Mouse (Mus musculus) hindbrain, embryonic 15.5 days (tissue): ENCODE data around the gene Dok3. TPM values are rescaled to one million over a fixed set of nuclear protein-coding genes. Genes with fewer than 3 reads are reported as not detected.
A peak's percentile ranks its signal among the peaks of the same experiment; 100 is the strongest.

Experiments
- ATAC-seq: fragments of 200-750 bp; cut with Nextera tagmentation; 2 replicates; pipeline ENCODE4 v1.8.0; 2017; ENCODE audit warnings: low read depth, moderate number of reproducible peaks, moderate TSS enrichment; ENCODE audit not compliant: low FRiP score
- H3K27ac ChIP-seq: fragments of 300-500 bp; sonication (generic); replicated peaks from 2 replicates; pipeline ENCODE4 v1.5.1; 2015; ENCODE audit warnings: mild to moderate bottlenecking, inconsistent platforms
- H3K27me3 ChIP-seq: fragments of 300-500 bp; sonication (generic); 2 replicates; pipeline ENCODE4 v1.6.1; 2015; ENCODE audit warnings: control low read depth, inconsistent platforms
- H3K36me3 ChIP-seq: fragments of 300-500 bp; sonication (generic); 2 replicates; pipeline ENCODE4 v1.6.1; 2015; ENCODE audit warnings: control low read depth, inconsistent platforms
- H3K4me1 ChIP-seq: fragments of 300-500 bp; sonication (generic); replicated peaks from 2 replicates; pipeline ENCODE4 v1.6.1; 2015; ENCODE audit warnings: control low read depth, inconsistent platforms
- H3K4me2 ChIP-seq: fragments of 300-500 bp; sonication (generic); 2 replicates; pipeline ENCODE4 v1.6.1; 2015; ENCODE audit warnings: moderate library complexity, mild to moderate bottlenecking, inconsistent platforms
- H3K4me3 ChIP-seq: fragments of 300-500 bp; sonication (generic); 2 replicates; pipeline ENCODE4 v1.5.1; 2015; ENCODE audit warnings: mild to moderate bottlenecking, inconsistent platforms
- H3K9ac ChIP-seq: fragments of 300-500 bp; sonication (generic); 2 replicates; pipeline ENCODE4 v1.6.1; 2015; ENCODE audit warnings: inconsistent platforms
- H3K9me3 ChIP-seq: fragments of 300-500 bp; sonication (generic); 2 replicates; pipeline ENCODE4 v1.6.1; 2016; ENCODE audit warnings: control low read depth, inconsistent platforms
- WGBS: fragments of 180-500 bp; shearing (Covaris S2); methylation state at CpG from one replicate; pipeline ENCODE4 v1.1.7; 2015; 5-methylcytosine and 5-hydroxymethylcytosine counted together
- polyA plus RNA-seq: library from polyadenylated mRNA; unstranded; fragments of >200 nt; fragmentation: Nextera tagmentation; extraction: Ambion mirVana; gene quantifications from 2 replicates; pipeline ENCODE4 v1.2.1, GENCODE M21; 2015

The Dok3 gene
- polyA plus RNA-seq, 1 experiment from 2014 or later: 5.3 TPM

DNA sequence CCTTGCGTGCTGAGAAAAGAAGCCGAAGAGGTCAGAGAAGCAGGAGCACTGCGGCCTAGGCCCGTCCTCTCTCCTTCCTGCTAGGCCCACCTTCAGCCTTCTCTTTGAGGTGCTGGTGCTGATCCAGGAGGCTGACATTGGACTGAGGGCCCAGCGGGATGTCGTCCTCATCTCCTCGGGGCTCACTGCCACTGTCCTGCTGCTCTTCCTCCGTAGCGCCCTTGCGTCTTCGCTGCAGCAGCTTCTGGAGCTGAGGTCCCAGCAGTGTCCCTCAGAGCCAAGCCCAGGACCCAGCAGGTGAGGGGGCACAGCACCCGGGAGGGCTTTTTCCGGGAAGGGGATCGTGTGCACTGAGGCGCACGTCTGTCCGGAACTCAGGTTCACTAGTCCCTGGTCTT, 6.7 kb upstream of the Dok3 start:
- no peaks in the 10 kb centered on the region for H3K9me3 ChIP-seq
- WGBS: 19% methylated on average over 17 of the region's 17 CpGs
- peaks cover 64% of the 10 kb centered on the region for H3K36me3 ChIP-seq
- H3K27ac ChIP-seq: peak overlapping the region; percentile 83
- H3K4me2 ChIP-seq: peak overlapping the region; percentile 93
- no peaks in the 10 kb centered on the region for H3K27me3 ChIP-seq
- peak overlapping the region; percentile 72 for H3K4me3 ChIP-seq
- H3K9ac ChIP-seq: peak overlapping the region; percentile 80
- no peak for ATAC-seq
- H3K4me1 ChIP-seq: peaks cover 19% of the 10 kb centered on the region

DNA sequence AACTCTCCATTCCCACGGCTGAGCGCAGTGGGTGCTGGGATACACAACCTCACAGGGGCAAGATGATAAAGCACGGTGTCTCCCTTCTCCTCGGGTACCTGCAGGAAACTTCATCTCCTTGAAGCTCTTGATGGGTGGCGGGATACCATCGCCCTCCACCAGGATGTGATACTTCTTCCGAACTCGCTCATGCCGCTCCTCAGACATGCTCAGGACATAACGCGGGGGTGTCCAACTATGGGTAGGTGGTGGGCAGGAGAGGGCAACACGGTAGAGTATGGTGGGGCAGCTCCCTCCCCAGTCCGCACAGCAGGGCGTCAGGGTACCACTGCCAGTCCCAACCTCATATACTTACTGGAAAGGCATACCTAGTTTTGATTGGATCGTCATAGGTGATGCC, 6.1 kb upstream of the Dok3 start:
- peak overlapping the region; percentile 93 for H3K4me2 ChIP-seq
- peak overlapping the region; percentile 72 for H3K4me3 ChIP-seq
- no peak for ATAC-seq
- WGBS: 96% methylated on average over 15 of the region's 15 CpGs
- H3K4me1 ChIP-seq: peaks cover 19% of the 10 kb centered on the region
- peak overlapping the region; percentile 80 for H3K9ac ChIP-seq
- no peaks in the 10 kb centered on the region for H3K9me3 ChIP-seq
- no peak overlapping the region for H3K27ac ChIP-seq
- H3K27me3 ChIP-seq: no peaks in the 10 kb centered on the region
- peaks cover 63% of the 10 kb centered on the region for H3K36me3 ChIP-seq

DNA sequence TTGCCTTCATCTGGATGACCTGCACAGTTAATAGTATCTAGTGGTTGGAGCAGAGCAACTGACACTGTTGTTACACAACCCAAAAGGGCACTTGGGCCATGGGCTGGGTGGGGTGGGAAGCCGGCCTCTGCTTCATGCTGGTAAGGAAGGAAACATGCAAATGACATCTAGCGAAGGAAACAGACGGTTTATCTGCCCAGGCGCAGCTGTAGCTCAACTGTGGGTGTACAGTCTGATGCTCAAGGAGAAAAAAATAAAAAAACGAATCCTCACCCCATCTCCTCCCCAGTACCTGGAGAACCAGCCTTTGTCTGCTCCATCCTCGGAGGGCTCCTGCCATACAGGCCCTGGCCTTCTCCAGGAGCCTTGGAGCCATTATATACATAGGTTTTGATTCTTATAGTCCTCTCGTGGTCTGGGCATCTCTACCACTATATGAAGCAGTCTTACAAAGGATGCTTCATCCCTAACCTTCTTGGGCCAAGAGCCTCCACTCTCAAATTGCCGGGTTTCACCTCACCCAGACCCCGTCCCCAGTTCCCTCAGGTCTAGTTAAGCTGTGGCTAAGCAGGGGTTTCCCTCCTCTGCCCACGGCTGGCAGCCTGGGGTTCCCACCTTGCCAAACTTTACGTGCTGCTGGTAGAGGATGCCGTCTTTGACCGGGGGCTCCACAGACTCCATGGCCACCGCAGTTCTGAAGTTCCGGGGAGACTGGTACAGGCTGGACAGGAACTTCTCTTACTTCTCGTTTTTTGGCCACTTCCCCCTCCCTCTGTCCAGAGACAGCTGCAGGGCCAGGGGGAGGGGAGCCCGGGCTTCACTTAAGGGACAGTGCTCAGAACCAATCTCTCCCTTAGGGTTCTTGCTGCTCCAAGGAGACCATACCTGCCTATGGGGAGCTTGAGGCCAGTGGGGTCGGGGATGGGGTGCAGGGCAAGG, 993 bp downstream of the Dok3 start:
- H3K27me3 ChIP-seq: no peaks in the 10 kb centered on the region
- H3K4me3 ChIP-seq: no peak overlapping the region
- no peak overlapping the region for H3K9ac ChIP-seq
- H3K9me3 ChIP-seq: no peaks in the 10 kb centered on the region
- no peak overlapping the region for H3K4me2 ChIP-seq
- H3K4me1 ChIP-seq: no peaks in the 10 kb centered on the region
- H3K27ac ChIP-seq: no peak overlapping the region
- peaks cover 33% of the 10 kb centered on the region for H3K36me3 ChIP-seq
- 84% methylated on average over 18 of the region's 18 CpGs for WGBS
- ATAC-seq: no peak

DNA sequence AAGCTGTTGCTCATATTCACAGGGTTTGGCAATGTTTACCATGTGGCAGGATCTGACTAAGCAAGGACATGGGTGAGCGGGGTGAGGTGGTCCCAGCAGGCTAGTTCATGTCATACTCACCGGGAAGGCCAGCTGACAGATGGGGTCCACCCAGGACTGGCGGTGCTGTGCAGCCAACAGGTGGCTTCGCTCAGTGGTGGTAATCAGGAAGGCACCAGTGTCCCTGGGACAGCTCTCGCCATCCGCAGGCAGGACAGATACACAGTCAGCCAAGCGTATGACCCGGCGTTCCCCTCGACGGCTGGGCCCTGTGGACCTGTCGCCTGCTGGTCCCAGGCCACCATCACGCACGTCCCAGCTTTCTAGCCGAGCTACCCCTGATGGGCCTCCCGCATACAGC, 1.9 kb downstream of the Dok3 start:
- no peaks in the 10 kb centered on the region for H3K4me1 ChIP-seq
- WGBS: 76% methylated on average over 16 of the region's 16 CpGs
- 0 out of 2 replicates have a peak, but pooled peaks have one; percentile 12 for ATAC-seq

DNA sequence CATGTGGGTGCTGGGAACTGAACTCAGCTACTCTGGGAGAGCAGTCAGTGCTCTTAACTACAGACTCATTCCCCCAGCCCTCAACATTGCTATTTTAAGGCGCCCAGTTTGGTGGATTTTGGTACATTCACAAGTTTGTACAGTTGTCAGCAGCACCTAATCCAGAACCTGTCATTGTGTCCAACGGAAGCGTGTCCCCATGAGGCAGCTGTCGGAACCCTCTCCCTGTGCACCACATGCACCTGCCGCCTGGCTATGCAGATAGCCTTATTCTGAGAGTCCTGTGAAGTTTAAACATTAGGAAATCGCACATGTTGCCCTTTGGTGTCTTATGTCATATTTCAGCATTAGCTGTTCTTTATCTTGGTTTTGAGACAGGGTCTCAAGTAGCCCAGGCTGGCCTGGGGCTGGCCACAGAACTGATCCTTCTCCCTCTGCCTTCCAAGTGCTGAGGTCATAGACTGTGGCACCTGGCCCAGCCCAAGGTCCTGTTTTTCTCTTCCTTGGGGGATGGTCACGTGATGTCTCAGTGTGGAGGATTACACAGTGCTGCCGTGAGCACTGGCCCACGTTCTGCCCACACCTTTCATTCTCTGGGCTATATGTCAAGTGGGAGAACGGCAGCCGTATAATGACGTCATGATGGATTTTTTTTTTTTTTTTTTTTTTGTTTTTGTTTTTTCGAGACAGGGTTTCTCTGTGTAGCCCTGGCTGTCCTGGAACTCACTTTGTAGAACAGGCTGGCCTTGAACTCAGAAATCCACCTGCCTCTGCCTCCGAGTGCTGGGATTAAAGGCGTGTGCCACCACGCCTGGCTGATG, 3.2 kb downstream of the Dok3 start:
- Histone ChIP-seq H3K4me3 (no peak overlapping the region), H3K36me3 (peaks cover 15% of the 10 kb centered on the region), H3K27ac (no peak overlapping the region), H3K4me2 (no peak overlapping the region), H3K4me1 (no peaks in the 10 kb centered on the region), H3K9ac (no peak overlapping the region), H3K27me3 (no peaks in the 10 kb centered on the region), H3K9me3 (no peaks in the 10 kb centered on the region)
- no peak for ATAC-seq
- 86% methylated on average over 16 of the region's 16 CpGs for WGBS

More for the DNA sequence above, 1.9 kb downstream of the Dok3 start:
- Histone ChIP-seq H3K9ac (no peak overlapping the region), H3K4me2 (no peak overlapping the region), H3K27ac (no peak overlapping the region), H3K27me3 (no peaks in the 10 kb centered on the region), H3K36me3 (peaks cover 27% of the 10 kb centered on the region), H3K4me3 (no peak overlapping the region), H3K9me3 (no peaks in the 10 kb centered on the region)

DNA sequence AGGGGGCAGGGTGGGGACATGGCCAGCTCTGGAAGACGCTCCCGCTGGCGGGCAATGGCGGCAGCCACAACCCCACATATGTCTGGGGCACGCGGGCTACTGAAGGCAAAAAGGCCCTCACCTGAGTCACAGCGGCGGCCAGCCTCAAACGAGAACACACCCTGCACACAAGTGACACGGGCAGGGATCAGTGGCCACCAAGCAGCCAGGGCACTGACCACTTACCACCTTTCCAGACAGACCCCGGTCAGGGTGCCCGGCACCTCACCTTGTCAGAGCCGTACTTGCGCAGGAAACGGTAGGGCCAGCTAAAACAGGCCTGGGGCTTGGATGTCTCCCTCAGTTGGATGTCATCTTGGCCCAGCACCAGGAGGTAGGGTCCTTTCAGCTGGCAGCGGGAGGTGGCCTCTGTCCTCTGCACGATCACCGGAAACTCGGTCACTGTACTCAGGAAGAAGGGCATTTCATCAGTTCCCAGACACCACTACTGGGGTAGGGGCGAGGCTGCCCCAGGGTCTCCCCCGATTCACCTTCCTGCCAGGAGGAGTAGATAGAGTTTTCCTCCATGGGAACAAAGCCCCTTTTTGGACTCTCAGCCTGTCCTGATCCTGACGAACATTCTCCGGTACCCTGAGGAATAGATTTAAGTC, 5.0 kb downstream of the Dok3 start:
- H3K9me3 ChIP-seq: no peaks in the 10 kb centered on the region
- no peak overlapping the region for H3K27ac ChIP-seq
- H3K27me3 ChIP-seq: no peaks in the 10 kb centered on the region
- 90% methylated on average over 23 of the region's 23 CpGs for WGBS
- no peak for ATAC-seq
- H3K4me3 ChIP-seq: no peak overlapping the region
- H3K4me1 ChIP-seq: no peaks in the 10 kb centered on the region
- H3K9ac ChIP-seq: no peak overlapping the region
- no peaks in the 10 kb centered on the region for H3K36me3 ChIP-seq
- H3K4me2 ChIP-seq: no peak overlapping the region

DNA sequence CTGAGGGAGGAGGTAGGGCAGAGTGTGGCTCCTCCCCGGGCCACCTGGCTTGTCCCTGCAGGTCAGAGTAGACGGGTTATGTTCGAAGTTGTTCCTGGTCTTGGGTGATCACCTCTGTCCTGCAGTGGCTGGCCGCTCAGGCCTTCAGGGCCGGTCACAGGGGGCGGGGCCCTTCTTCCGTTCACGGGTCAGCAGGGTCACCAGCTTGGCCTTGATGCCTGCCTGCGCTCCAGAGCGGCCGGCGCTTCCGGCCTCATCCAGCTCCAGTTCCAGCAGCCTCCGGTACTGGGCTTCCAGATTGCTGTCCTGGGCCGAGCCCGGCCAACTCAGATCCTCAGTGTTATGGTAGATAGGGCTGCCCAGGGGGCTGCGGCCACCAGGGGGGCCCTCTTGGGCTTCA, 5.8 kb downstream of the Dok3 start:
- Histone ChIP-seq H3K9ac (no peak overlapping the region), H3K4me1 (no peaks in the 10 kb centered on the region), H3K9me3 (no peaks in the 10 kb centered on the region), H3K4me2 (no peak overlapping the region), H3K36me3 (no peaks in the 10 kb centered on the region), H3K4me3 (no peak overlapping the region), H3K27me3 (no peaks in the 10 kb centered on the region), H3K27ac (no peak overlapping the region)
- 68% methylated on average over 17 of the region's 17 CpGs for WGBS
- no peak for ATAC-seq

DNA sequence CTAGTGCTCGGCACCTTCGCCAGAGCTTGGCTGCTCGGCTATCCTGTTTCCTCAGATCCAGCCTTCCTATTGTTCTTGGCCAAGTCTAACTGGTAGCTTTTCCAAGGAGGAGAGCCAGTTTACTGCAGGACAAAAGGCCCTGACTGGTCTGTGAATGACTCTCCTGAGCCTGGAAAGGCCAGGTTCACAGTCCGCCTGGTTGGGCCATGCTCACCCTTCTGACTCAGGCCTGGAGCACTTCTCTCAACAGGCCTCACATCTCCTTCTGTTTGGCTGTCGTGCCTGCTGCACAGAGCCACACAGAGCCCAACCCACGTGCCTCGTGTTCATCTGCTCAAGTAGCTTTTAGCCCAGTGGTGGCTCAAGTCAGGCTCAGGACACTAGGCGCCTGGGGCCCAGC, 6.4 kb downstream of the Dok3 start:
- WGBS: 63% methylated on average over 8 of the region's 8 CpGs
- Histone ChIP-seq H3K4me3 (no peak overlapping the region), H3K4me2 (no peak overlapping the region), H3K9me3 (no peaks in the 10 kb centered on the region), H3K27ac (no peak overlapping the region), H3K9ac (no peak overlapping the region), H3K4me1 (no peaks in the 10 kb centered on the region), H3K27me3 (no peaks in the 10 kb centered on the region), H3K36me3 (no peaks in the 10 kb centered on the region)
- ATAC-seq: no peak

DNA sequence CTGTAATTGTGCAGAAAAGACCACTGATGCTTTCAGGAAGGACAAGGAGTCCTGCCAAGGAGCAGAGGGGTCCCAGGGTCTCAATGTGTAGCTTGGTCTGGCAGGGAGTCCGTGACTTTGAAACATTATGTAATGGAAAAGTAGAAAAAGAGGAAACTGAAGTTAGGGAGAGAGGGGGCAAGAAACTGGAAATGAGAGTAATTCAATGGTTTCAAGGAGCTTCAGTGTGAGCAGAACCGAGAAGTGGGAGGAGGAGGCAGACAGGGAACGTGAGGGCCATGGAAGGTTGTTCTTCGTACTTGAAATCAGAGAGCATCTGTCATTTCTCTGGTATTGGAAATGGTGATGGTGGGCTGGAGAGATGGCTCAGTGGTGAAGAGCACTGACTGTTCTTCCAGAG, 9.5 kb downstream of the Dok3 start:
- Histone ChIP-seq H3K9ac (no peak overlapping the region), H3K27ac (no peak overlapping the region), H3K4me1 (no peaks in the 10 kb centered on the region), H3K4me3 (no peak overlapping the region), H3K27me3 (no peaks in the 10 kb centered on the region), H3K9me3 (no peaks in the 10 kb centered on the region), H3K4me2 (no peak overlapping the region), H3K36me3 (no peaks in the 10 kb centered on the region)
- WGBS: 83% methylated on average over 4 of the region's 4 CpGs
- no peak for ATAC-seq

DNA sequence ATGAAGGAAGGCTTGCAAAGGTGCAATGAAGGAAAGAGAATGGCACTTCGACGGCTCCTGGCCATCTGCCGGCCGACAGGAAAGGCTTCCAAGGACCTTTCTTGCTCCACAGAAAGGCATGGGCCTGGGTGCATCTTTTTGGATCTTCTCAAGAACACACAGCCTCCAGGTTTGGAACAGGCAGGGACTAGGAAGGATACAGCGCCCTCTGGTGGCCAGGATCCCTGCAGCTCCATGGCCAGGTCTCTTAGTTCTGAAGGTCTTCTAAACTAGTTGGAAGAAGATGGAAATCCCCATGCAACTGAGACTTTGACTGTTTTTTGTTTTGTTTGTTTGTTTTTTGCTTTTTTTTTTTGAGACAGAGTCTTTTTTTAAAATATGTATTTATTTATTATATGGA, 12.1 kb downstream of the Dok3 start:
- H3K9ac ChIP-seq: no peak overlapping the region
- WGBS: 6% methylated on average over 5 of the region's 5 CpGs
- H3K4me2 ChIP-seq: no peak overlapping the region

DNA sequence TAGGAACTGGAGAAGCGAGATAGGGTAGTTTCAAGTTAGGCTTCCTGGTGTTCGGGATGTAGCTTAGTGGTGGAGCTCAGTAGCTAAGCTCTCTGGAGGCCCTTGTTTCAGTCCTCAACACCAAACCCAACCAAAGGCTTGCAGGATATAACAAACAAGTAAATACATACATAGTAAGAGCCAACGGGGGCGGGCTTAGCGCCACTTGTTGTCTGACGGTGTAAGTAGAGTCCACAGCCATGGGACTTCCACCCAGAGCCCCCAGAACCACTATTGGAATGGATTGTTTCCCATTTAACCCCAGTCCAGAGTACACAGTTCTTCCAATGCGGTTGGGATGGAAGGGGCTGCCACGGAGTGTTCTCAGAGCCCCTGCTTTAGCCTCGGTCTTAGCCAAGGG, 15.3 kb downstream of the Dok3 start:
- Histone ChIP-seq H3K36me3 (no peaks in the 10 kb centered on the region), H3K27ac (no peak overlapping the region), H3K9ac (no peak overlapping the region), H3K4me3 (peak overlapping the region; percentile 85), H3K9me3 (no peaks in the 10 kb centered on the region), H3K27me3 (no peaks in the 10 kb centered on the region), H3K4me2 (peak overlapping the region; percentile 79), H3K4me1 (peaks cover 30% of the 10 kb centered on the region)
- no peak for ATAC-seq
- WGBS: 32% methylated on average over 9 of the region's 9 CpGs

More for the DNA sequence above, 12.1 kb downstream of the Dok3 start:
- Histone ChIP-seq H3K36me3 (no peaks in the 10 kb centered on the region), H3K27me3 (no peaks in the 10 kb centered on the region), H3K27ac (no peak overlapping the region), H3K4me1 (peaks cover 13% of the 10 kb centered on the region), H3K9me3 (no peaks in the 10 kb centered on the region), H3K4me3 (no peak overlapping the region)
- no peak for ATAC-seq
